Mouse (Mus musculus): ENCODE data around the gene Usp2. TPM values are rescaled to one million over a fixed set of nuclear protein-coding genes. Genes with fewer than 3 reads are reported as not detected.

Gene Usp2
- polyA plus RNA-seq (2011; ENCODE audit: insufficient read depth, insufficient read length, low read depth, missing spikeins): 9.6 and 14.2 TPM in 2 replicates

DNA sequence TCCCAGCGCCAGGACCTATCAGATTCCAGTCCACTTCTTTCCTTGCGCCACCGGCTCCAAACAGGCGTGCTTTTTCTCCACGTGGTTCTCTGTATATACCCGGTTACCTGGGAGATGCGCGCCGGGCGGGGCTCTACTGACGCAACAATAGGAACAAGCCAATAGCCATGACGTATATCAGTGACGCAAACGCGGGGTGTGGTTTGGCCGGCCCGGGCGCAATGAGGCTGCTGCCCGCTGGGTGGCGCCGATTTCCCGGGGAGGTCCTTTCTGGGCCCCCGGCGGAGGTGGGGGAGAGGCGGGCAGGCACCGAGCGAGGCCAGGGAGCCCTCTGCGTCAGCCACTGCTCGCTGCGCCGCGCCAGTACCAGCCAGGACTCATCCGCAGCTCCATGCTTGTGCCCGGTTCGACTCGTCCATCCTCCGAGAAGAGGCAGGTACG is at the start of gene Usp2:
Gene Usp2, plus strand, starts transcription at position 237 of the 441 bp plus-strand sequence.
- Histone ChIP-seq H3K4me1 (ENCODE audit: control insufficient read depth, insufficient read depth, low read length) (no peaks in the 10 kb centered on the region), H3K4me3 (ENCODE audit: low read depth, low read length) (peak within 1 kb of the TSS; percentile 80), H3K9ac (ENCODE audit: low read depth, poor library complexity, severe bottlenecking) (peak within 1 kb of the TSS; percentile 75), H3K27me3 (ENCODE audit: control insufficient read depth, insufficient read depth, low read length, poor library complexity, severe bottlenecking) (no peaks in the 10 kb centered on the region), H3K9me3 (replicated peaks; ENCODE audit: control insufficient read depth, insufficient read depth, low read length, poor library complexity, severe bottlenecking) (no peaks in the 10 kb centered on the region), H3K27ac (ENCODE audit: insufficient read depth, low read length) (no peak within 1 kb of the TSS), H3K36me3 (ENCODE audit: control insufficient read depth, insufficient read depth, low read length, poor library complexity, severe bottlenecking) (no peaks in the 10 kb centered on the region)
- TF ChIP-seq CTCF (IDR thresholded peaks at IDR 0.05; ENCODE audit: low read depth, low read length) (peak; percentile 64), EP300 (IDR thresholded peaks at IDR 0.05; ENCODE audit: insufficient read depth, low read depth, low read length) (no peak), POLR2A (IDR thresholded peaks at IDR 0.05; ENCODE audit: insufficient read depth, low read length) (no peak)

DNA sequence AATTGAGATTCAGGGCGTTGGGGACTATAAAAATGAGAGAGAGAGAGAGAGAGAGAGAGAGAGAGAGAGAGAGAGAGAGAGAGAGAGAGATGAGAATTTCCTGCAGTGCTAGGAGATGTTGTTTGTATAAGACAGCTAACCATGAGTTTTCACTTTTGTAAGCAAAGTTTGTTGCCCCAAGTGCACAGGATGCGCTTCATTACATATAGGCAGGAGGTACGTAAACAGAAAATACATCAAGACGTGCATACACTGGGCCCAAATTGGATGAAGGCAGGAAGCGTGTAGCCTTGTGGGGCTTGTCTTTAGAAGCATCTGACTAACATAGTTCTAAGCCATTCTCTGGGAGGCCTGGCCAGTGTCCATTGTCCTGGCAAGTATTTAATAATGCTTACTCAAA is 49.0 kb upstream of the Usp2 start:
- no peak overlapping the region for H3K27ac ChIP-seq (ENCODE audit: insufficient read depth, low read length)
- no peaks in the 10 kb centered on the region for H3K36me3 ChIP-seq (ENCODE audit: control insufficient read depth, insufficient read depth, low read length, poor library complexity, severe bottlenecking)
- H3K4me1 ChIP-seq (ENCODE audit: control insufficient read depth, insufficient read depth, low read length): no peaks in the 10 kb centered on the region
- TF ChIP-seq POLR2A (IDR thresholded peaks at IDR 0.05; ENCODE audit: insufficient read depth, low read length) (no peak), CTCF (IDR thresholded peaks at IDR 0.05; ENCODE audit: low read depth, low read length) (no peak), EP300 (IDR thresholded peaks at IDR 0.05; ENCODE audit: insufficient read depth, low read depth, low read length) (no peak)
- H3K9me3 ChIP-seq (replicated peaks; ENCODE audit: control insufficient read depth, insufficient read depth, low read length, poor library complexity, severe bottlenecking): no peaks in the 10 kb centered on the region
- H3K27me3 ChIP-seq (ENCODE audit: control insufficient read depth, insufficient read depth, low read length, poor library complexity, severe bottlenecking): no peaks in the 10 kb centered on the region
- H3K9ac ChIP-seq (ENCODE audit: low read depth, poor library complexity, severe bottlenecking): no peak overlapping the region
- no peak overlapping the region for H3K4me3 ChIP-seq (ENCODE audit: low read depth, low read length)

GRCm38 (mm10) chr9:44020001-44020400 is 46.8 kb upstream of the Usp2 start:
- TF ChIP-seq CTCF (IDR thresholded peaks at IDR 0.05; ENCODE audit: low read depth, low read length) (no peak), POLR2A (IDR thresholded peaks at IDR 0.05; ENCODE audit: insufficient read depth, low read length) (no peak), EP300 (IDR thresholded peaks at IDR 0.05; ENCODE audit: insufficient read depth, low read depth, low read length) (no peak)
- no peaks in the 10 kb centered on the region for H3K9me3 ChIP-seq (replicated peaks; ENCODE audit: control insufficient read depth, insufficient read depth, low read length, poor library complexity, severe bottlenecking)
- no peaks in the 10 kb centered on the region for H3K36me3 ChIP-seq (ENCODE audit: control insufficient read depth, insufficient read depth, low read length, poor library complexity, severe bottlenecking)
- no peaks in the 10 kb centered on the region for H3K4me1 ChIP-seq (ENCODE audit: control insufficient read depth, insufficient read depth, low read length)
- no peak overlapping the region for H3K27ac ChIP-seq (ENCODE audit: insufficient read depth, low read length)
- H3K27me3 ChIP-seq (ENCODE audit: control insufficient read depth, insufficient read depth, low read length, poor library complexity, severe bottlenecking): no peaks in the 10 kb centered on the region
- H3K9ac ChIP-seq (ENCODE audit: low read depth, poor library complexity, severe bottlenecking): no peak overlapping the region
- H3K4me3 ChIP-seq (ENCODE audit: low read depth, low read length): no peak overlapping the region

DNA sequence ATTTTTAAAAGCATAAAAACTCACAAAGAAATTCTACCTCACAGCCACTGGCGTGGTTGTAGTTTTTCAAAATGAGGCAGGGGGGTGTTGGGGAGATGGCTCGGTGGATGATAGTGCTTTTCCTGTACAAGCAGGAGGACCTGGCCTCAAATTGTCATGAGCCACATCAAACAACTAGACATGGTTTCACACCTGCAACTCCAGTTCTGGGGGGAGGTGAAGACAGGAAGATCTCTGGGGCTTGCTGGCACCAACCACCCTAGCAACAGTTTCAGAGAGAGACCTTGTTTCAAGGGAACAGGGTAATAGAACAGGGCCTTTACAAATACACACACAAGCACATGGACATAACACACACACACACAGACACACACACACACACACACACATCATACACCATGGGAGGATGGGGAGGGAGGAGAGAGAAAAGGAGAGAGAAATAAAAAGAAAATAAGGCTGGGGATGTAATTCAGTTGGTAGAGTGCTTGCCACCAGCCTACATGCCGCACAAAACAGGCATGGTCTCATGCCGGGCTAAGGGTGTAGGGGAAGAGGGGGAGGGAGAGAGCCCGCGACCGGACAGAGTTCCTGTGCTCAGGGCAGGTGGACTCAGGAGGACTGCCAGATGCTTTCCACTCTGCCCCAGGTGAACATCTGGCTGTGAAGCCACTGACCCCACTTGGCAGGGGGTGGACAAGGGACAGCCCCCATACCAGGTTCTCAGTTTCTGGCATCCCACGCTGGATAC is 44.5 kb upstream of the Usp2 start:
- no peak overlapping the region for H3K9ac ChIP-seq (ENCODE audit: low read depth, poor library complexity, severe bottlenecking)
- H3K4me1 ChIP-seq (ENCODE audit: control insufficient read depth, insufficient read depth, low read length): no peaks in the 10 kb centered on the region
- no peaks in the 10 kb centered on the region for H3K9me3 ChIP-seq (replicated peaks; ENCODE audit: control insufficient read depth, insufficient read depth, low read length, poor library complexity, severe bottlenecking)
- no peak overlapping the region for H3K27ac ChIP-seq (ENCODE audit: insufficient read depth, low read length)
- H3K36me3 ChIP-seq (ENCODE audit: control insufficient read depth, insufficient read depth, low read length, poor library complexity, severe bottlenecking): no peaks in the 10 kb centered on the region
- H3K27me3 ChIP-seq (ENCODE audit: control insufficient read depth, insufficient read depth, low read length, poor library complexity, severe bottlenecking): no peaks in the 10 kb centered on the region
- no peak for TF ChIP-seq CTCF (IDR thresholded peaks at IDR 0.05; ENCODE audit: low read depth, low read length)
- TF ChIP-seq POLR2A (IDR thresholded peaks at IDR 0.05; ENCODE audit: insufficient read depth, low read length): no peak
- no peak for TF ChIP-seq EP300 (IDR thresholded peaks at IDR 0.05; ENCODE audit: insufficient read depth, low read depth, low read length)
- no peak overlapping the region for H3K4me3 ChIP-seq (ENCODE audit: low read depth, low read length)

GRCm38 (mm10) chr9:44024096-44024495 is 42.7 kb upstream of the Usp2 start:
- H3K4me1 ChIP-seq (ENCODE audit: control insufficient read depth, insufficient read depth, low read length): no peaks in the 10 kb centered on the region
- no peaks in the 10 kb centered on the region for H3K9me3 ChIP-seq (replicated peaks; ENCODE audit: control insufficient read depth, insufficient read depth, low read length, poor library complexity, severe bottlenecking)
- no peak overlapping the region for H3K27ac ChIP-seq (ENCODE audit: insufficient read depth, low read length)
- no peak for TF ChIP-seq EP300 (IDR thresholded peaks at IDR 0.05; ENCODE audit: insufficient read depth, low read depth, low read length)
- no peak for TF ChIP-seq POLR2A (IDR thresholded peaks at IDR 0.05; ENCODE audit: insufficient read depth, low read length)
- TF ChIP-seq CTCF (IDR thresholded peaks at IDR 0.05; ENCODE audit: low read depth, low read length): no peak
- no peak overlapping the region for H3K4me3 ChIP-seq (ENCODE audit: low read depth, low read length)
- H3K27me3 ChIP-seq (ENCODE audit: control insufficient read depth, insufficient read depth, low read length, poor library complexity, severe bottlenecking): no peaks in the 10 kb centered on the region
- no peak overlapping the region for H3K9ac ChIP-seq (ENCODE audit: low read depth, poor library complexity, severe bottlenecking)
- no peaks in the 10 kb centered on the region for H3K36me3 ChIP-seq (ENCODE audit: control insufficient read depth, insufficient read depth, low read length, poor library complexity, severe bottlenecking)

DNA sequence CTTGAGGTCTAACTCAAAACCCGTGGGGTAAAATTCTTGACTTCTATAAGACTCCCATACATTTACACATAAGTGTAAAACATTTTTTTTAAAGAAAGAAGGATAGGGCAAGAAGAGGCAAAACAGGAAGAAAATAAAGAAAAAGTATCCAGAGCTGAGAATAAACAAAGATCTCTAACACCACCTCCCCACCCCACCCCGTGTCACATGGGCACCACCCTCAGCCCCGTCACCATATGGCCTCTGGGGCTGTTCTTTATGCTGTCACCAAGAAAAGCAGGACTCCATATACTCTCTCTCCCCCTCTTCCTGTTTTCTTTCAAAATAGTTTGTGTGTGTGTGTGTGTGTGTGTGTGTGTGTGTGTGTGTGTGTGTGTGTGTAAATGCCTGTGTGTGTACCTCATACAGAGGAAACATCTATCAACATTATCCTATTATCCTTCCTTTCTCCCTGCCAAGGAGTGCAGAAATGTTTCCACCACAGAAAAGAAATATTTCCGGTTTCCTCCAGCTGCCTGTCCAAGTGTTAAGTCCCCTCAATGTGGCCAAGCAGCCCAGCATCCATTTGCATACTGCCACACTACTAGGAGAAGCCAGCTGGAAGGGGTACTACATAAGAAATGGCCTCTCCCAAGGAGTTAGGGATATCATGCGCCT is 37.1 kb upstream of the Usp2 start:
- Histone ChIP-seq H3K4me3 (ENCODE audit: low read depth, low read length) (no peak overlapping the region), H3K36me3 (ENCODE audit: control insufficient read depth, insufficient read depth, low read length, poor library complexity, severe bottlenecking) (no peaks in the 10 kb centered on the region), H3K27ac (ENCODE audit: insufficient read depth, low read length) (no peak overlapping the region), H3K27me3 (ENCODE audit: control insufficient read depth, insufficient read depth, low read length, poor library complexity, severe bottlenecking) (no peaks in the 10 kb centered on the region), H3K9me3 (replicated peaks; ENCODE audit: control insufficient read depth, insufficient read depth, low read length, poor library complexity, severe bottlenecking) (no peaks in the 10 kb centered on the region), H3K9ac (ENCODE audit: low read depth, poor library complexity, severe bottlenecking) (no peak overlapping the region), H3K4me1 (ENCODE audit: control insufficient read depth, insufficient read depth, low read length) (no peaks in the 10 kb centered on the region)
- TF ChIP-seq EP300 (IDR thresholded peaks at IDR 0.05; ENCODE audit: insufficient read depth, low read depth, low read length): no peak
- no peak for TF ChIP-seq POLR2A (IDR thresholded peaks at IDR 0.05; ENCODE audit: insufficient read depth, low read length)
- no peak for TF ChIP-seq CTCF (IDR thresholded peaks at IDR 0.05; ENCODE audit: low read depth, low read length)

Data from ES-Bruce4 (cell line).